Mouse (Mus musculus): ENCODE measurements at regions not wholly inside any gene's neighbourhood (a gene's known extent, or its start where the extent isn't known, plus 50 kb on each side); places are given as distances from the start of the nearest gene placed in this dataset.

GRCm38 (mm10) chr4:56686141-56686540 is 53.7 kb upstream of the Gm26657 start:
- POLR2A ChIA-PET = interaction anchor here in 3 of 4 experiments (0.7 to 1.4 kb wide), 5 partner anchors 9 to 1300 kb away, joined by 3 read pairs; no protein-coding TSS in a partner anchor
- CTCF ChIA-PET = interaction anchor here (0.5 to 1.9 kb wide), 16 partner anchors 22 to 1649 kb away, joined by 3 to 17 read pairs (median 4); no protein-coding TSS in a partner anchor

- POLR2A ChIA-PET = interaction anchor here (0.6 to 1.5 kb wide), 11 partner anchors 10 to 1300 kb away, joined by 3 to 5 read pairs (median 3); no protein-coding TSS in a partner anchor
- CTCF ChIA-PET = interaction anchor here (0.5 to 1.9 kb wide), 32 partner anchors 21 to 1775 kb away, joined by 3 to 17 read pairs (median 4); no protein-coding TSS in a partner anchor
Observed at GRCm38 (mm10) chr4:56685696-56686095, 54.2 kb upstream of the Gm26657 start.

GRCm38 (mm10) chr4:56685123-56685522 is 54.7 kb upstream of the Gm26657 start:
- CTCF ChIA-PET = interaction anchor here (0.6 to 1.9 kb wide), 41 partner anchors 16 to 1774 kb away, joined by 3 to 17 read pairs (median 4); partner anchors contain the start of gene Gm26657 (in 1 of the 4)

GRCm38 (mm10) chr4:56684031-56684430 is 55.8 kb upstream of the Gm26657 start:
- ChIA-PET POLR2A (interaction anchor here in 2 of 4 experiments (0.5 to 1.5 kb wide), 2 partner anchors 1167 to 1206 kb away, joined by 3 to 4 read pairs; no protein-coding TSS in a partner anchor), CTCF (interaction anchor here in 3 of 4 experiments (0.7 to 1.6 kb wide), 5 partner anchors 191 to 1286 kb away, joined by 3 to 10 read pairs (median 4); no protein-coding TSS in a partner anchor)

More at GRCm38 (mm10) chr4:56685123-56685522, 54.7 kb upstream of the Gm26657 start:
- POLR2A ChIA-PET = interaction anchor here (0.6 to 1.5 kb wide), 11 partner anchors 49 to 1299 kb away, joined by 3 to 6 read pairs (median 3); no protein-coding TSS in a partner anchor

DNA sequence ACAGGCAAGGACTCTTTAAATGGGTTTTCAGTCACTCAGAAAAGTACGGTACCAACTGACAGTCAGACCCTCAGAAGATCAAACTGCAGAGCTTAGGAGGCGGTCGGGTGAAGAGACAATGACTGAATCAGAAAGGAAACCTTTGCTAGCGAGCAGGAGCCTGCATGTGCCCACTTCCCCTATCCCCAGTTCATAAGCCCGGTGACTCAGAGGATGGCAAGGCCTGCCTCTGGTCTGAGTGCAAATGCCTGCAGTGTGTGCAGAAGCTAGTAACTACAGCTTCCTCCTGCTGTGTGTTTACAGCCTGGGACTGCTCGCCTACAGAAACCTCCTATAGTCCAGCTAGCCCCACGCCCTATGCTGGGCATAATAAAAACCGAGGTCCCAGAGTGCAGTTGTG is 58.7 kb upstream of the Gm26657 start:
- CTCF ChIA-PET = interaction anchor here in 1 of 4 experiments (1.2 kb wide), 1 partner anchor 12 kb away, joined by 5 read pairs; no protein-coding TSS in a partner anchor
- POLR2A ChIA-PET = interaction anchor here in 1 of 4 experiments (1.1 kb wide), 1 partner anchor 1151 kb away, joined by 3 read pairs; no protein-coding TSS in a partner anchor

DNA sequence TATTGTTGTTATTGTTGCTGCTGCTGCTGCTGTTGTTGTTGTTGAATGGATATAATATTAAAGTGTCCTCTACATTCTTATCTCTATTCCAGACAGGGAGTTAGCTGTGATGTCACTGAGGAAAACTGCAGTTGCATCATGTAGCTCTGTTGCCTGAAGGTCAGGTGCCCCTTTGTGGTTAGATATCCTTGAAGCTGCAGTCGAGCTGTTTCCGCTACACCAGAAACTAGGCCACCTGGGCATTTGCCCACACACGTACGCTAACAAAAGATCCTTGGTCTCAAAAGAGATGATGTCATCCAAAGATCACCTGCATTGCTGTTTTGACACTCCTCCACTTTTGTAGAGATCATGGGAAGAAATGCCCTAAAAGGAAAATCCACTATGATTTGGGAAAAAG is 66.0 kb upstream of the Gm26657 start:
- ChIA-PET CTCF (interaction anchor here in 2 of 4 experiments (0.6 kb wide), 2 partner anchors 51 to 122 kb away, joined by 3 to 4 read pairs; no protein-coding TSS in a partner anchor), POLR2A (no interaction called here)

GRCm38 (mm10) chr4:56664921-56665320 is 74.9 kb upstream of the Gm26657 start:
- CTCF ChIA-PET = interaction anchor here in 1 of 4 experiments (1.4 kb wide), 1 partner anchor 20 kb away, joined by 3 read pairs; no protein-coding TSS in a partner anchor
- POLR2A ChIA-PET = interaction anchor here in 1 of 4 experiments (0.5 kb wide), 1 partner anchor 1027 kb away, joined by 4 read pairs; no protein-coding TSS in a partner anchor

DNA sequence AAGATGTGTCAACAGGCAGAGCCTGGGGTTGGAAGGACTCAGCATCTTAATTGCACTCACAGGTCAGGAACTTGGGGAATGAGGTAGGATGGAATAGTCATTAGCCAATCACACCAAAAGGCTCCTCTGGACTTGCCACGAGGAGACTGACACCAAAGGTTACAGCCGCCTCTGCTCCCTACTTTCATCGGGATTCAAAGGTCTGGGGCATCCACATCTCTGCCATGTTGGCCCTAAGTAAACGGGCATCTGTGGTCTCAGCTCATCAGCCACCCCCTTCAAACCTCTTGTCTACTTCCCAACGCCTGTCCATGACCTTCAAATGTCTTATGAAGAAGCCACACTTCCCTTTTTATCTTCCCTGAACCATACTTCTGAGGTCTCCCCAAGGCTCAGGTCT is 78.1 kb upstream of the Gm26657 start:
- POLR2A ChIA-PET = interaction anchor here in 1 of 4 experiments (0.6 kb wide), 1 partner anchor 779 kb away, joined by 6 read pairs; no protein-coding TSS in a partner anchor

DNA sequence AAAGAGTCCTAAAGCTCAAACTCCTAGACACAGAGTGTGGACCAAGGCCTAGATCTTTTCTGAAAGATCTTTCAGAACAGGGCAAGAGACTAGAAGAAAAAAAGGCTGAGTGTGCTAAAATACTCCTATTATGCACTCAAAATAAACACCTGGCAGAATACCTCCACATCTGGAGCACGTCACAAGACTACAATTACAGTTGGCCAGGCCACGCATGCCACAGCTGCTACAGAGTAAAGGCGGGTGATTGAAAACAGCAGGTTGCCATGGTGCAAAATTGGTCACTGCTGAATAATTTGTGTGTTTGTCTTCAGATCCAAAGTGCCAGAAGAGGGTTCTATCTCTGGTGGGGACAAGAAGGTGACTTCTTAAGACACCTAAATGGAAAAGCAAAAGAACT is 82.8 kb upstream of the Gm26657 start:
- POLR2A ChIA-PET = no interaction called here

More for the DNA sequence above, 78.1 kb upstream of the Gm26657 start:
- CTCF ChIA-PET = interaction anchor here in 1 of 4 experiments (0.6 kb wide), 1 partner anchor 17 kb away, joined by 3 read pairs; no protein-coding TSS in a partner anchor

DNA sequence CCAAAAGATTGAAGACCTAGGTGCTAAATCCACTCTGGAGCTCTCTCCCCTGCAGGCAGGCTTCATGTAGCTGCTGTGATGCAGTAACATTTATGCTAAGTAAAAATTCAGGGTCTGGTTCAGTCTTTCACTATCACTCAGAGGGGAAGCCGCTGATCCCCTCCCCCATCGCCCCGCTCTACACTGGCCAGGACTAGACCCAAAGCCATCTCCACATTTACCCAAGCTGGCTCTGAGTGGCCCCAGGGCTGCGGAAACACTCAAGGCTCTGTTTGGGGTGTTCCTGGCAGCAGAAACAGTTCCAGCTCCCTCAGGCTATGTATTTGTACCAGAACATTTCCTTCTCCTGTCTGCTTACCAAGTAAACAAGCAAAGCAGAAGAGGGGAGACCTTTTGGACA is 85.5 kb upstream of the Gm26657 start:
- ChIA-PET CTCF (no interaction called here), POLR2A (no interaction called here)

More for the DNA sequence above, 82.8 kb upstream of the Gm26657 start:
- CTCF ChIA-PET = no interaction called here

- ChIA-PET POLR2A (interaction anchor here in 1 of 4 experiments (0.7 kb wide), 1 partner anchor 232 kb away, joined by 3 read pairs; no protein-coding TSS in a partner anchor), CTCF (interaction anchor here in 1 of 4 experiments (1.4 kb wide), 1 partner anchor 33 kb away, joined by 4 read pairs; no protein-coding TSS in a partner anchor)
Observed at GRCm38 (mm10) chr4:56652819-56653218, 87.1 kb upstream of the Gm26657 start.

GRCm38 (mm10) chr4:56649731-56650130 is 90.1 kb upstream of the Gm26657 start:
- ChIA-PET POLR2A (no interaction called here), CTCF (no interaction called here)

DNA sequence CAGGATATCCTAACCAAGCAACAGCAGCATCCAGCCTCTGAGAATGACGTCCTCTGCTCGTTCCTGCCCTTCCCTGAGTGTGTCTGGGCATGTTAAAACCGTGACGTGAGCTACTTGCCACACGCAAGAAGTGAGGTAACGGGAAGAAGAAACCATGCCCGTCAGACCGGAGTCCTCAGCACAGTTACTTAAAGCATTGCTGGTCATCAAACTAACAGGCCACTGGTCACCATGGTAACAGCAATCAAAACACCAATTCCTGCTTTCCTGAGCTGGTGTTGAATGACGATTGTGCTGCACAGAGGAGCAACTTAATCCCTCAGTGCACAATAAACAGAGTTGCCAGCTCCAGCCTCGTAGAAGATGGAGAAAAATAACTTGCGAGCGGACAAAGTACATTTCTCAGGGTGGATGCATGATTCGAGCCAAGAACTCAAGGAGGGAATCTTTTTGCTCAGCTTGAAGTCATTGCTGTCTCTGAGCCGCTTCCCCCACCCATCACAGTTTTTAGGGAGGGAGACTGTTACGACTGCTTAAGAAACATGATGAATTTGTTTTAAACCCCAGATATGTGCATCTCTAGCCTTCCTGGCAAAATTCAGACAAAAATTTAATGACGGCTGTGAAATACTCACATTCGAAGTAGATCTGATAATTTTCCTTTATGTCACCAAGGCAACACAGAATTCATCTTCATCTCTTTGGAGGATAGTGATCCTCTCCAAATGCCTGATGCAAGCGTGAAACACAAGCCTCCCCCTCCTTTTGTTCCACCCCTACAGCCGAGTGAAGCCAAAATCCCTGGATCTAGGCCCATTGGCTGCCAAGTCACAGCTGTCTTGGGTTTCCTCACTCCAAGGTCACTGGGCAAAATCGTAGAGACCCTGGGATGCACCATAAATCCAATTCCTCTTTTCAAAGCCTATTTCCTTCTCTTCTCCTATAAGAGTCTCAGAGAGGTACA is 95.6 kb upstream of the Gm26657 start:
- ChIA-PET POLR2A (no interaction called here), CTCF (interaction anchor here in 1 of 4 experiments (0.6 kb wide), 1 partner anchor 41 kb away, joined by 7 read pairs; no protein-coding TSS in a partner anchor)

DNA sequence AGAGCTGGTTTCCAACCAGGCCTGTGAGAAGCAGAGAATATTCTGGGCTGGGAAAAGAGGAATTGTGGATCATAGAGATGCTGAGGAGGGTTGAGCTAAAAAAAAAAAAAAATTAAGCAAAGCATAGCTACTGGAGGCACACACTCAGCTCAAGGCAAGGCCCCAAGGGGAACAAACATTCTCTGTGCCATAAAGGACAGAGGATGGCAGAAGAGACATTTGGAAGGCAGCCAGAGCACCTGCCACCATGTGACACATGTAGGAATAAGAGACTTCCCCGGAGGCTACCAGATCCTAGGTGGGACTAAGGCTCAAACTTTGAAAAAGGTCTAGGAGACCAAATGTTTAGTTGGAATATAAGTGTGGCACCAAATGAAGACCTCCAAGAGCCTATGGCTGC is 96.4 kb upstream of the Gm26657 start:
- CTCF ChIA-PET = interaction anchor here in 2 of 4 experiments (0.6 to 0.7 kb wide), 2 partner anchors 41 to 915 kb away, joined by 3 to 6 read pairs; no protein-coding TSS in a partner anchor
- POLR2A ChIA-PET = interaction anchor here in 2 of 4 experiments (0.6 kb wide), 2 partner anchors 63 to 927 kb away, joined by 4 read pairs; no protein-coding TSS in a partner anchor

DNA sequence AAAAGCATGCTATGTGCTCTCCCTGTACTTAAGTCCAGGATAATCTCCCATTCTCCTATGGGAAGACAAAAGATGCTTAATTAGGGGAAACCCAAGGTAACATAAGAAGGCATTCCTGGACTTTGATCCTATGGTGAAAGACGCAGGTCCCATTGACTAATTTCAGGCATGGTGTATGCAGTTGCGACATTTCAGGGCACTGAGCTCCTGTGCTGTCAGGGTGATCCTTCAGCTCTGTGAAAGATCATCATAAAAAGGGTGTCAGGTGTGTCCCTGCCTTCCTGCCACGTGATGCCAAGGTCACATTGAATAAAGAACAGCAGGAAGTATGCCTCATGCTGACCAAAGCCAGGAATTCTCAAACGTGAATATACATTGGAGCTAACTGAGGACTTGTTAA is 100.2 kb upstream of the Gm26657 start:
- CTCF ChIA-PET = interaction anchor here in 1 of 4 experiments (0.5 kb wide), 1 partner anchor 1873 kb away, joined by 3 read pairs; no protein-coding TSS in a partner anchor

GRCm38 (mm10) chr4:56638704-56639478 is 101.0 kb upstream of the Gm26657 start:
- POLR2A ChIA-PET = no interaction called here
- CTCF ChIA-PET = interaction anchor here in 1 of 4 experiments (0.5 kb wide), 1 partner anchor 1874 kb away, joined by 3 read pairs; no protein-coding TSS in a partner anchor

More for the DNA sequence above, 100.2 kb upstream of the Gm26657 start:
- POLR2A ChIA-PET = no interaction called here

DNA sequence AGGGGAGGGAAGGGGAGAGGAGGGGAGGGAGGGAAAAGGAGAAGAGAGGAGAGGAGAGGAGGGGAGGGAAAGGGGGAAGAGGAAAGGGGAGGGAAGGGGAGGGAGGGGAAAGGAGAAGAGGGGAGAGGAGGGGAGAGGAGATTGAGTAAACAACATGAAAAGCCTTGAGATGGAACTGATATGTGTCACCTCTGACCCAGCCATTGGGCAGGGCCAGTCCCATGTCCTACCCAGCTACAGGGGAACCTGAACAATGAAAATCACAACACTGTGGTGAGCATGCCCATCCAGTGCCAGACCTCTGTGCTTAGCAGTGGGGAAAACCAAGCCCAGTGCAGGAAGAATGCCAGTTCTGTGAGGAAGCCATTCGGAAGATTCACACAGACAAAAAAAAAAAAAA is 103.6 kb upstream of the Gm26657 start:
- ChIA-PET CTCF (no interaction called here), POLR2A (interaction anchor here in 1 of 4 experiments (1.0 kb wide), 1 partner anchor 49 kb away, joined by 3 read pairs; no protein-coding TSS in a partner anchor)

GRCm38 (mm10) chr4:56633528-56633927 is 106.3 kb upstream of the Gm26657 start:
- CTCF ChIA-PET = interaction anchor here in 1 of 4 experiments (0.7 kb wide), 1 partner anchor 1661 kb away, joined by 3 read pairs; no protein-coding TSS in a partner anchor
- POLR2A ChIA-PET = no interaction called here
